23 mouse cellular contexts compared by ENCODE assay signal in genomic region chr13:108077476-108077875, GRCm38 (mm10). TPM values are rescaled to one million over a fixed set of nuclear protein-coding genes. Genes with fewer than 3 reads are reported as not detected.
A peak's percentile ranks its signal among the peaks of the same experiment; 100 is the strongest.
DNase-seq lines count a peak whose midpoint lies in the region; ATAC-seq and TF ChIP-seq lines count a peak whose summit lies in the region.
"Had no signal": no experiment of that assay in that cellular context is flagged by ENCODE, and none has a peak within 500 bp of the region (broad histone marks: within the 10 kb centered on the region; RNA-seq: fewer than 3 reads in every experiment).

No protein-coding gene starts in this region.

- 72% methylated on average over 6 of the region's 6 CpGs for WGBS in hindbrain, postnatal 0 days
- 83% methylated on average over 6 of the region's 6 CpGs for WGBS in hindbrain, embryonic 14.5 days

- TF ChIP-seq EP300 in CH12.LX (IDR thresholded peaks at IDR 0.05; ENCODE audit: low read length) = peak; percentile 88

- DNase-seq in cerebellum, postnatal 14 days = peak; percentile 32 to 58
- no peak for DNase-seq in cerebellum, adult 11-12 months
- DNase-seq in hindbrain, postnatal 0 days (ENCODE audit: low spot score) = peak; percentile 10
- DNase-seq in hindbrain, embryonic 14.5 days (ENCODE audit: low spot score) = no peak
- DNase-seq in CH12.LX (ENCODE audit: extremely low read depth) = peak; percentile 76
- DNase-seq in splenic B cell, adult 2 months (ENCODE audit: low read depth, low spot score) = peak; percentile 40
- DNase-seq in lung, postnatal 25 days (ENCODE audit: low spot score) = no peak
- DNase-seq: adrenal gland, postnatal 10 days; cerebellum, postnatal 36 days; gastrocnemius, adult 2 months; heart, postnatal 14 days; kidney, adult 18-20 months; kidney, postnatal 4 days; liver, postnatal 0 days; lung, postnatal 10 days had no signal

- dilution Hi-C loops in CH12.LX (cut with MboI; ENCODE audit: extremely low pct_ligation_motif_present, extremely low pct_unique_long_range_greater_than_20kb, low sequenced_read_pairs) = no loop called here

- no peaks in the 10 kb centered on the region for H3K9me3 ChIP-seq in hindbrain, postnatal 0 days (ENCODE audit: low read length)
- no peaks in the 10 kb centered on the region for H3K9me3 ChIP-seq in hindbrain, embryonic 14.5 days (ENCODE audit: control insufficient read depth, low read length)
- H3K9me3 ChIP-seq in CH12.LX (replicated peaks; ENCODE audit: low read length) = no peaks in the 10 kb centered on the region
- H3K9me3 ChIP-seq: embryonic facial prominence, embryonic 15.5 days; heart, embryonic 13.5 days; hindbrain, embryonic 12.5 days; limb, embryonic 12.5 days; megakaryocyte, embryonic 14.5 days; midbrain, embryonic 13.5 days had no signal

- ATAC-seq in hindbrain, postnatal 0 days = no peak
- ATAC-seq in hindbrain, embryonic 14.5 days (ENCODE audit: low FRiP score) = no peak
- ATAC-seq: inflammation-experienced regulatory T-cells, adult 6 months; liver, postnatal 0 days; midbrain, embryonic 13.5 days had no signal

- no peaks in the 10 kb centered on the region for H3K27me3 ChIP-seq in hindbrain, postnatal 0 days (ENCODE audit: insufficient read depth, low read length)
- H3K27me3 ChIP-seq in hindbrain, embryonic 14.5 days (ENCODE audit: control insufficient read depth, insufficient read depth, low read length) = no peaks in the 10 kb centered on the region
- H3K27me3 ChIP-seq in CH12.LX (replicated peaks) = no peaks in the 10 kb centered on the region
- H3K27me3 ChIP-seq in splenic B cell, adult 2 months (ENCODE audit: control insufficient read depth, insufficient read depth, low read length, poor library complexity, severe bottlenecking) = no peaks in the 10 kb centered on the region
- H3K27me3 ChIP-seq: embryonic facial prominence, embryonic 15.5 days; heart, embryonic 13.5 days; hindbrain, embryonic 12.5 days; limb, embryonic 12.5 days; megakaryocyte, embryonic 14.5 days; midbrain, embryonic 13.5 days had no signal

- in situ Hi-C loops in CH12.LX (cut with MboI; ENCODE audit: low pct_ligation_motif_present, low pct_unique_long_range_greater_than_20kb, low sequenced_read_pairs) = no loop called here

- TF ChIP-seq RAD21 in CH12.LX (IDR thresholded peaks at IDR 0.05; ENCODE audit: low read depth, low read length) = no peak; the same call in 1 of the 2 replicates

- H3K79me2 ChIP-seq in CH12.LX (replicated peaks; ENCODE audit: control insufficient read depth, extremely low read depth, insufficient read depth, poor library complexity, severe bottlenecking) = no peaks in the 10 kb centered on the region

- no peak overlapping the region for H3K9ac ChIP-seq in hindbrain, postnatal 0 days (replicated peaks; ENCODE audit: low read length)
- H3K9ac ChIP-seq in hindbrain, embryonic 14.5 days = no peak overlapping the region
- peak overlapping the region; percentile 51 for H3K9ac ChIP-seq in CH12.LX (ENCODE audit: insufficient read depth, low read depth)
- H3K9ac ChIP-seq: embryonic facial prominence, embryonic 15.5 days; heart, embryonic 13.5 days; hindbrain, embryonic 12.5 days; limb, embryonic 12.5 days; liver, postnatal 0 days; midbrain, embryonic 13.5 days had no signal

- no peak overlapping the region for H3K4me2 ChIP-seq in hindbrain, postnatal 0 days (ENCODE audit: low read depth, low read length)
- H3K4me2 ChIP-seq in hindbrain, embryonic 14.5 days (replicated peaks) = no peak overlapping the region
- peak overlapping the region; percentile 2; the same call in 1 of the 2 replicates for H3K4me2 ChIP-seq in CH12.LX (ENCODE audit: insufficient read depth, low read depth, poor library complexity, severe bottlenecking)
- H3K4me2 ChIP-seq: embryonic facial prominence, embryonic 15.5 days; heart, embryonic 13.5 days; hindbrain, embryonic 12.5 days; limb, embryonic 12.5 days; liver, embryonic 11.5 days; midbrain, embryonic 13.5 days had no signal

- no peaks in the 10 kb centered on the region for H3K36me3 ChIP-seq in hindbrain, postnatal 0 days (ENCODE audit: insufficient read depth, low read length)
- H3K36me3 ChIP-seq in hindbrain, embryonic 14.5 days (replicated peaks; ENCODE audit: control insufficient read depth, insufficient read depth) = no peaks in the 10 kb centered on the region
- H3K36me3 ChIP-seq in CH12.LX (replicated peaks in 1 of 2; ENCODE audit: control insufficient read depth in 1 of 2, insufficient read depth in 1 of 2, low read length in 1 of 2) = peaks cover 3 to 31% of the 10 kb centered on the region in 2 experiments
- H3K36me3 ChIP-seq in splenic B cell, adult 2 months (ENCODE audit: control insufficient read depth, insufficient read depth, low read length, poor library complexity, severe bottlenecking) = no peaks in the 10 kb centered on the region
- H3K36me3 ChIP-seq: embryonic facial prominence, embryonic 15.5 days; heart, embryonic 13.5 days; hindbrain, embryonic 12.5 days; limb, embryonic 12.5 days; midbrain, embryonic 13.5 days had no signal

- TF ChIP-seq POLR2A in CH12.LX (IDR thresholded peaks at IDR 0.05; ENCODE audit: low read depth, low read length) = no peak

- no peaks in the 10 kb centered on the region for H3K4me1 ChIP-seq in hindbrain, postnatal 0 days (ENCODE audit: insufficient read depth, low read length)
- H3K4me1 ChIP-seq in hindbrain, embryonic 14.5 days (replicated peaks; ENCODE audit: control insufficient read depth, insufficient read depth, low read length) = no peaks in the 10 kb centered on the region
- H3K4me1 ChIP-seq in CH12.LX (ENCODE audit: control insufficient read depth in 1 of 2, insufficient read depth in 2 of 2) = peaks cover 6 to 45% of the 10 kb centered on the region in 2 experiments; a peak in 3 of 4 replicates
- H3K4me1 ChIP-seq: embryonic facial prominence, embryonic 15.5 days; heart, embryonic 13.5 days; hindbrain, embryonic 12.5 days; limb, embryonic 12.5 days; midbrain, embryonic 13.5 days had no signal

- no peak overlapping the region for H3K27ac ChIP-seq in hindbrain, postnatal 0 days
- H3K27ac ChIP-seq in hindbrain, embryonic 14.5 days = no peak overlapping the region
- peak overlapping the region; percentile 67 for H3K27ac ChIP-seq in CH12.LX (ENCODE audit: insufficient read depth, low read depth)
- H3K27ac ChIP-seq: embryonic facial prominence, embryonic 15.5 days; gastrocnemius, adult 2 months; heart, embryonic 13.5 days; hindbrain, embryonic 12.5 days; limb, embryonic 12.5 days; midbrain, embryonic 13.5 days had no signal

- no peak overlapping the region for H3K4me3 ChIP-seq in hindbrain, postnatal 0 days (ENCODE audit: low read length)
- H3K4me3 ChIP-seq in hindbrain, embryonic 14.5 days (replicated peaks; ENCODE audit: low read length) = no peak overlapping the region
- no peak overlapping the region for H3K4me3 ChIP-seq in CH12.LX (replicated peaks in 1 of 3; ENCODE audit: low read depth in 2 of 3, low read length in 2 of 3, poor library complexity in 1 of 3)
- H3K4me3 ChIP-seq: embryonic facial prominence, embryonic 15.5 days; gastrocnemius, adult 2 months; heart, embryonic 13.5 days; hindbrain, embryonic 12.5 days; limb, embryonic 12.5 days; megakaryocyte, embryonic 14.5 days; midbrain, embryonic 13.5 days had no signal

- no peak for TF ChIP-seq CTCF in hindbrain, postnatal 0 days (IDR thresholded peaks at IDR 0.05; ENCODE audit: low read depth)
- no peak for TF ChIP-seq CTCF in CH12.LX (conservative IDR thresholded peaks at IDR 0.05 in 1 of 2, IDR thresholded peaks at IDR 0.05 in 1 of 2; ENCODE audit: low read depth in 2 of 2, low read length in 2 of 2)

TF ChIP-seq in CH12.LX, 34 proteins besides CTCF, POLR2A, EP300 and RAD21 (continues in another document):
- TF ChIP-seq NRF1 (IDR thresholded peaks at IDR 0.05; ENCODE audit: low read depth, low read length) (no peak), ELF1 (IDR thresholded peaks at IDR 0.05; ENCODE audit: low read depth, low read length) (peak; percentile 15; the same call in 1 of the 2 replicates), TBP (conservative IDR thresholded peaks at IDR 0.05; ENCODE audit: low read depth, low read length) (no peak; the same call in 1 of the 2 replicates), ZNF384 (IDR thresholded peaks at IDR 0.05; ENCODE audit: low read depth, low read length) (no peak), KAT2A (IDR thresholded peaks at IDR 0.05; ENCODE audit: insufficient replicate concordance, low read length) (no peak), MAX (IDR thresholded peaks at IDR 0.05; ENCODE audit: low read length) (0 out of 2 replicates have a peak, but pooled peaks have one; percentile 23), RCOR1 (conservative IDR thresholded peaks at IDR 0.05; ENCODE audit: low read depth, low read length) (peak; percentile 59; the same call in 1 of the 2 replicates), PAX5 (IDR thresholded peaks at IDR 0.05; ENCODE audit: low read length) (no peak), MXI1 (IDR thresholded peaks at IDR 0.05; ENCODE audit: low read depth, low read length) (no peak; the same call in 1 of the 2 replicates), CHD1 (IDR thresholded peaks at IDR 0.05; ENCODE audit: low read depth, low read length) (no peak), E2F4 (IDR thresholded peaks at IDR 0.05; ENCODE audit: insufficient replicate concordance, low read depth, low read length) (no peak), SMC3 (IDR thresholded peaks at IDR 0.05; ENCODE audit: low read depth, low read length) (no peak), USF2 (conservative IDR thresholded peaks at IDR 0.05; ENCODE audit: low read depth, low read length) (no peak), HCFC1 (IDR thresholded peaks at IDR 0.05; ENCODE audit: low read depth, low read length) (peak; percentile 30; the same call in 1 of the 2 replicates), MAFK (IDR thresholded peaks at IDR 0.05; ENCODE audit: insufficient replicate concordance, low read length) (0 out of 2 replicates have a peak, but pooled peaks have one; percentile 37), ETS1 (conservative IDR thresholded peaks at IDR 0.05; ENCODE audit: low read depth, low read length) (no peak; the same call in 1 of the 2 replicates), ZKSCAN1 (IDR thresholded peaks at IDR 0.05; ENCODE audit: borderline replicate concordance, low read depth, low read length) (no peak), SIN3A (IDR thresholded peaks at IDR 0.05; ENCODE audit: low read length) (0 out of 2 replicates have a peak, but pooled peaks have one; percentile 41), ZC3H11A (IDR thresholded peaks at IDR 0.05; ENCODE audit: low read depth, low read length) (no peak), BHLHE40 (IDR thresholded peaks at IDR 0.05; ENCODE audit: low read depth, low read length) (peak; percentile 21; the same call in 1 of the 2 replicates), POLR2AphosphoS2 (IDR thresholded peaks at IDR 0.05; ENCODE audit: low read depth, low read length) (no peak)

RNA-seq across cellular contexts. Expression of gene Smim15, which starts 33.2 kb away (rescaled TPM):
- 26.3 and 34.6 TPM in 2 replicates for total RNA-seq in hindbrain, postnatal 0 days (2014; rRNA removed)
- 41.2 and 43.6 TPM in 2 replicates for polyA plus RNA-seq in hindbrain, postnatal 0 days (2015; fragmentation: Nextera tagmentation; extraction: Ambion mirVana)
- polyA plus RNA-seq in hindbrain, embryonic 14.5 days (2014; fragmentation: Nextera tagmentation; extraction: Ambion mirVana) = 33.6 and 40.2 TPM in 2 replicates
- total RNA-seq in CH12.LX (2012; rRNA removed) = 32.8 and 38.6 TPM in 2 replicates
- total RNA-seq in CH12.LX (2014; rRNA removed) = 114 and 133 TPM in 2 replicates
- polyA plus RNA-seq in CH12.LX (2012; ENCODE audit: insufficient read length, low read depth) = 62.8 and 69.2 TPM in 2 replicates

Comparison
In these comparisons a context has a peak if more than half of its experiments do, and no peak if none do; other contexts are left out.
1. DNase-seq: peak in cerebellum, postnatal 14 days (2 of 2), hindbrain, postnatal 0 days (single experiment), CH12.LX (single experiment) and splenic B cell, adult 2 months (single experiment); none in cerebellum, adult 11-12 months (single experiment), hindbrain, embryonic 14.5 days (single experiment) and lung, postnatal 25 days (single experiment).